Mouse (Mus musculus): ENCODE data around the gene Fgd1.

GRCm38 (mm10) chrX:151018798-151019197, 27.2 kb upstream of the Fgd1 start:
- TF ChIP-seq POLR2A (IDR thresholded peaks at IDR 0.05; ENCODE audit: borderline replicate concordance, control insufficient read depth, low read depth, low read length): no peak
- TF ChIP-seq CTCF (IDR thresholded peaks at IDR 0.05; ENCODE audit: control insufficient read depth, insufficient read depth, low read length): no peak
